Mouse (Mus musculus) midbrain, embryonic 14.5 days (tissue): Measurements from ENCODE around the gene Sort1. TPM values are rescaled to one million over a fixed set of nuclear protein-coding genes. Genes with fewer than 3 reads are reported as not detected.

Experiments used
- ATAC-seq: fragments of 200-750 bp; cut with Nextera tagmentation; 2 replicates; pipeline ENCODE4 v1.8.0; 2017; ENCODE audit warnings: moderate number of reproducible peaks, moderate library complexity; ENCODE audit not compliant: low FRiP score, low TSS enrichment
- DNase-seq: peaks from one replicate; pipeline ENCODE4 v3.0.0-alpha.2; 2015
- H3K27ac ChIP-seq: fragments of 300-500 bp; sonication (generic); replicated peaks from 2 replicates; pipeline ENCODE4 v1.5.1; 2014; ENCODE audit warnings: mild to moderate bottlenecking, low read depth, low read length, moderate library complexity
- H3K27me3 ChIP-seq: fragments of 300-500 bp; sonication (generic); 2 replicates; pipeline ENCODE4 v1.6.1; 2014; ENCODE audit warnings: low read length, control low read depth, mixed read lengths; ENCODE audit not compliant: control insufficient read depth, insufficient read depth
- H3K36me3 ChIP-seq: fragments of 300-500 bp; sonication (generic); 2 replicates; pipeline ENCODE4 v1.6.1; 2014; ENCODE audit warnings: low read length, control low read depth; ENCODE audit not compliant: control insufficient read depth, insufficient read depth
- H3K4me1 ChIP-seq: fragments of 300-500 bp; sonication (generic); 2 replicates; pipeline ENCODE4 v1.6.1; 2014; ENCODE audit warnings: mild to moderate bottlenecking, antibody characterized with exemption, low read length, control low read depth; ENCODE audit not compliant: control insufficient read depth, insufficient read depth
- H3K4me2 ChIP-seq: fragments of 300-500 bp; sonication (generic); 2 replicates; pipeline ENCODE4 v1.6.1; 2014; ENCODE audit warnings: mild to moderate bottlenecking, low read length, moderate library complexity
- H3K4me3 ChIP-seq: fragments of 300-500 bp; sonication (generic); replicated peaks from 2 replicates; pipeline ENCODE4 v1.5.1; 2014; ENCODE audit warnings: low read depth, low read length
- H3K9ac ChIP-seq: fragments of 300-500 bp; sonication (generic); replicated peaks from 2 replicates; pipeline ENCODE4 v1.6.1; 2014; ENCODE audit warnings: mild to moderate bottlenecking, low read length, moderate library complexity
- H3K9me3 ChIP-seq: fragments of 300-500 bp; sonication (generic); 2 replicates; pipeline ENCODE4 v1.6.1; 2016; ENCODE audit warnings: low read length, control low read depth, mixed read lengths; ENCODE audit not compliant: control insufficient read depth
- WGBS: fragments of 180-500 bp; shearing (Covaris S2); extraction: QIAGEN DNeasy Blood & Tissue Kit; methylation state at CpG from one replicate; pipeline ENCODE4 v1.1.7; 2014; 5-methylcytosine and 5-hydroxymethylcytosine counted together
- polyA plus RNA-seq: library from polyadenylated mRNA; unstranded; fragments of >200 nt; fragmentation: Nextera tagmentation; extraction: Ambion mirVana; gene quantifications from 2 replicates; pipeline ENCODE4 v1.2.1, GENCODE M21; 2014

Sort1 gene
- polyA plus RNA-seq, 1 experiment from 2014 or later = 28.6 TPM

- H3K36me3 ChIP-seq = peaks cover 84% of the 10 kb centered on the region
Measured at GRCm38 (mm10) chr3:108330812-108331211, 46.9 kb downstream of the Sort1 start.

GRCm38 (mm10) chr3:108336878-108337277 lies 53.0 kb downstream of the Sort1 start:
- ATAC-seq (no peak), DNase-seq (no peak)
- no peaks in the 10 kb centered on the region for H3K4me1 ChIP-seq
- peaks cover 97% of the 10 kb centered on the region for H3K36me3 ChIP-seq
- H3K27ac ChIP-seq = no peak overlapping the region
- H3K9ac ChIP-seq = no peak overlapping the region
- H3K9me3 ChIP-seq = no peaks in the 10 kb centered on the region
- no peaks in the 10 kb centered on the region for H3K27me3 ChIP-seq
- WGBS = 93% methylated on average over 5 of the region's 5 CpGs
- H3K4me2 ChIP-seq = no peak overlapping the region
- no peak overlapping the region for H3K4me3 ChIP-seq

More at GRCm38 (mm10) chr3:108330812-108331211, 46.9 kb downstream of the Sort1 start:
- no peak for ATAC-seq
- Histone ChIP-seq H3K9me3 (no peaks in the 10 kb centered on the region), H3K4me1 (no peaks in the 10 kb centered on the region), H3K4me2 (no peak overlapping the region), H3K9ac (no peak overlapping the region), H3K27me3 (no peaks in the 10 kb centered on the region), H3K4me3 (no peak overlapping the region), H3K27ac (no peak overlapping the region)
- 93% methylated on average over 6 of the region's 6 CpGs for WGBS
- no peak for DNase-seq

- 92% methylated on average over 2 of the region's 2 CpGs for WGBS
- no peak overlapping the region for H3K4me2 ChIP-seq
- peaks cover 94% of the 10 kb centered on the region for H3K36me3 ChIP-seq
- ATAC-seq (no peak), DNase-seq (no peak)
- H3K27ac ChIP-seq = no peak overlapping the region
- no peaks in the 10 kb centered on the region for H3K4me1 ChIP-seq
- no peaks in the 10 kb centered on the region for H3K9me3 ChIP-seq
- no peak overlapping the region for H3K4me3 ChIP-seq
- no peaks in the 10 kb centered on the region for H3K27me3 ChIP-seq
- H3K9ac ChIP-seq = no peak overlapping the region
Measured at GRCm38 (mm10) chr3:108341040-108341439, 57.2 kb downstream of the Sort1 start.

GRCm38 (mm10) chr3:108342185-108342584 lies 58.3 kb downstream of the Sort1 start:
- Histone ChIP-seq H3K27ac (no peak overlapping the region), H3K36me3 (peaks cover 96% of the 10 kb centered on the region)
- DNase-seq = no peak

GRCm38 (mm10) chr3:108345855-108346254 lies 62.0 kb downstream of the Sort1 start:
- H3K9ac ChIP-seq = no peak overlapping the region
- H3K27ac ChIP-seq = no peak overlapping the region
- H3K4me2 ChIP-seq = no peak overlapping the region
- no peaks in the 10 kb centered on the region for H3K9me3 ChIP-seq
- no peaks in the 10 kb centered on the region for H3K27me3 ChIP-seq
- no peak for ATAC-seq
- no peak for DNase-seq
- H3K4me3 ChIP-seq = no peak overlapping the region
- 92% methylated on average over 7 of the region's 7 CpGs for WGBS
- no peaks in the 10 kb centered on the region for H3K4me1 ChIP-seq
- H3K36me3 ChIP-seq = peaks cover 96% of the 10 kb centered on the region

More at GRCm38 (mm10) chr3:108342185-108342584, 58.3 kb downstream of the Sort1 start:
- Histone ChIP-seq H3K4me3 (no peak overlapping the region), H3K4me2 (no peak overlapping the region), H3K9me3 (no peaks in the 10 kb centered on the region), H3K4me1 (no peaks in the 10 kb centered on the region), H3K9ac (no peak overlapping the region), H3K27me3 (no peaks in the 10 kb centered on the region)
- no peak for ATAC-seq
- WGBS = 87% methylated on average over 7 of the region's 7 CpGs

- no peak for DNase-seq
- no peaks in the 10 kb centered on the region for H3K27me3 ChIP-seq
- no peaks in the 10 kb centered on the region for H3K9me3 ChIP-seq
- H3K4me2 ChIP-seq = no peak overlapping the region
- H3K4me3 ChIP-seq = no peak overlapping the region
- no peak for ATAC-seq
- H3K4me1 ChIP-seq = no peaks in the 10 kb centered on the region
- 88% methylated on average over 9 of the region's 9 CpGs for WGBS
- H3K27ac ChIP-seq = no peak overlapping the region
- H3K9ac ChIP-seq = no peak overlapping the region
- peaks cover 93% of the 10 kb centered on the region for H3K36me3 ChIP-seq
Measured at GRCm38 (mm10) chr3:108348376-108348775, 64.5 kb downstream of the Sort1 start.

GRCm38 (mm10) chr3:108355245-108355644 lies 71.4 kb downstream of the Sort1 start:
- DNase-seq = no peak
- Histone ChIP-seq H3K27ac (no peak overlapping the region), H3K36me3 (peaks cover 92% of the 10 kb centered on the region), H3K27me3 (no peaks in the 10 kb centered on the region), H3K4me2 (no peak overlapping the region), H3K4me1 (no peaks in the 10 kb centered on the region), H3K4me3 (no peak overlapping the region), H3K9me3 (no peaks in the 10 kb centered on the region), H3K9ac (no peak overlapping the region)
- WGBS = 86% methylated on average over 3 of the region's 3 CpGs
- no peak for ATAC-seq

GRCm38 (mm10) chr3:108357051-108357450 lies 73.2 kb downstream of the Sort1 start:
- Histone ChIP-seq H3K4me2 (no peak overlapping the region), H3K36me3 (peaks cover 74% of the 10 kb centered on the region), H3K4me3 (no peak overlapping the region), H3K9me3 (no peaks in the 10 kb centered on the region), H3K27me3 (no peaks in the 10 kb centered on the region), H3K9ac (no peak overlapping the region), H3K4me1 (peaks cover 4% of the 10 kb centered on the region; the same call in 1 of the 2 replicates), H3K27ac (no peak overlapping the region)
- DNase-seq (no peak), ATAC-seq (no peak)
- WGBS = 92% methylated on average over 10 of the region's 10 CpGs

- DNase-seq (no peak), ATAC-seq (no peak)
- Histone ChIP-seq H3K4me3 (no peak overlapping the region), H3K27me3 (no peaks in the 10 kb centered on the region), H3K4me1 (peaks cover 4% of the 10 kb centered on the region; the same call in 1 of the 2 replicates), H3K4me2 (no peak overlapping the region), H3K9ac (no peak overlapping the region), H3K9me3 (no peaks in the 10 kb centered on the region), H3K36me3 (peaks cover 64% of the 10 kb centered on the region), H3K27ac (no peak overlapping the region)
- WGBS = 85% methylated on average over 6 of the region's 6 CpGs
Measured at GRCm38 (mm10) chr3:108358445-108358844, 74.6 kb downstream of the Sort1 start.
